8 mouse cellular contexts compared by ENCODE assay signal in genomic region chr2:109891471-109891870, GRCm38 (mm10). TPM values are rescaled to one million over a fixed set of nuclear protein-coding genes. Genes with fewer than 3 reads are reported as not detected.
A peak's percentile ranks its signal among the peaks of the same experiment; 100 is the strongest.
DNase-seq lines count a peak whose midpoint lies in the region; ATAC-seq and TF ChIP-seq lines count a peak whose summit lies in the region.

No protein-coding gene starts in this region.

- H3K9ac ChIP-seq in CH12.LX (ENCODE audit: insufficient read depth, low read depth), result peak overlapping the region; percentile 97
- peak overlapping the region; percentile 91 for H3K9ac ChIP-seq in forebrain, embryonic 12.5 days
- peak overlapping the region; percentile 94 for H3K9ac ChIP-seq in liver, embryonic 16.5 days (ENCODE audit: low read depth, low read length)

- dilution Hi-C loops in CH12.LX (cut with MboI; ENCODE audit: extremely low pct_ligation_motif_present, extremely low pct_unique_long_range_greater_than_20kb, low sequenced_read_pairs), result no loop called here

- WGBS in forebrain, embryonic 12.5 days, result 21% methylated on average over 4 of the region's 4 CpGs
- 27% methylated on average over 4 of the region's 4 CpGs for WGBS in liver, embryonic 16.5 days (ENCODE audit: insufficient replicate concordance)

- peaks cover 0 to 19% of the 10 kb centered on the region in 2 experiments; a peak in 2 of 4 replicates for H3K4me1 ChIP-seq in CH12.LX (ENCODE audit: control insufficient read depth in 1 of 2, insufficient read depth in 2 of 2)
- H3K4me1 ChIP-seq in forebrain, embryonic 12.5 days, result peaks cover 14% of the 10 kb centered on the region
- H3K4me1 ChIP-seq in liver, embryonic 16.5 days (ENCODE audit: control insufficient read depth, low read depth, low read length), result peaks cover 13% of the 10 kb centered on the region

- no peak for ATAC-seq in forebrain, embryonic 12.5 days (ENCODE audit: low FRiP score)
- no peak for ATAC-seq in liver, embryonic 16.5 days (ENCODE audit: low read depth)

- peaks cover 32% of the 10 kb centered on the region for H3K79me2 ChIP-seq in CH12.LX (replicated peaks; ENCODE audit: control insufficient read depth, extremely low read depth, insufficient read depth, poor library complexity, severe bottlenecking)

- H3K36me3 ChIP-seq in CH12.LX (replicated peaks in 1 of 2; ENCODE audit: control insufficient read depth in 1 of 2, insufficient read depth in 1 of 2, low read length in 1 of 2), result peaks cover 19 to 27% of the 10 kb centered on the region in 2 experiments
- H3K36me3 ChIP-seq in forebrain, embryonic 12.5 days (replicated peaks), result peaks cover 24% of the 10 kb centered on the region
- peaks cover 21% of the 10 kb centered on the region for H3K36me3 ChIP-seq in liver, embryonic 16.5 days (ENCODE audit: control insufficient read depth, insufficient read depth)

- H3K4me2 ChIP-seq in CH12.LX (ENCODE audit: insufficient read depth, low read depth, poor library complexity, severe bottlenecking), result peak overlapping the region; percentile 99
- H3K4me2 ChIP-seq in forebrain, embryonic 12.5 days, result peak overlapping the region; percentile 74
- H3K4me2 ChIP-seq in liver, embryonic 16.5 days (ENCODE audit: low read depth, low read length), result peak overlapping the region; percentile 61

- no peak for DNase-seq in gastrocnemius, adult 2 months
- no peak for DNase-seq in gastrocnemius, postnatal 14 days
- no peak for DNase-seq in CH12.LX (ENCODE audit: extremely low read depth)
- no peak for DNase-seq in thymus, postnatal 0 days (ENCODE audit: low spot score)
- no peak for DNase-seq in thymus, adult 18-20 months
- DNase-seq in c-Kit-positive CD71-positive TER-119-positive erythroid progenitor cells, embryonic 14.5 days (ENCODE audit: low spot score), result no peak

- H3K27me3 ChIP-seq in CH12.LX (replicated peaks), result no peaks in the 10 kb centered on the region
- H3K27me3 ChIP-seq in forebrain, embryonic 12.5 days, result no peaks in the 10 kb centered on the region
- no peaks in the 10 kb centered on the region for H3K27me3 ChIP-seq in liver, embryonic 16.5 days (ENCODE audit: control insufficient read depth, insufficient read depth, low read depth, low read length)

- no peak for TF ChIP-seq CTCF in gastrocnemius, adult 2 months (IDR thresholded peaks at IDR 0.05)
- no peak for TF ChIP-seq CTCF in CH12.LX (conservative IDR thresholded peaks at IDR 0.05 in 1 of 2, IDR thresholded peaks at IDR 0.05 in 1 of 2; ENCODE audit: low read depth in 2 of 2, low read length in 2 of 2)

- no peaks in the 10 kb centered on the region for H3K9me3 ChIP-seq in CH12.LX (replicated peaks; ENCODE audit: low read length)
- H3K9me3 ChIP-seq in forebrain, embryonic 12.5 days, result no peaks in the 10 kb centered on the region
- no peaks in the 10 kb centered on the region for H3K9me3 ChIP-seq in liver, embryonic 16.5 days (replicated peaks; ENCODE audit: control insufficient read depth, low read length)

- no peak for TF ChIP-seq EP300 in CH12.LX (IDR thresholded peaks at IDR 0.05; ENCODE audit: low read length)

- in situ Hi-C loops in CH12.LX (cut with MboI; ENCODE audit: low pct_ligation_motif_present, low pct_unique_long_range_greater_than_20kb, low sequenced_read_pairs), result no loop called here

- TF ChIP-seq POLR2A in CH12.LX (IDR thresholded peaks at IDR 0.05; ENCODE audit: low read depth, low read length), result no peak

- peak overlapping the region; percentile 98 for H3K4me3 ChIP-seq in gastrocnemius, adult 2 months
- peak overlapping the region; percentile 92 to 100 (median 98) for H3K4me3 ChIP-seq in CH12.LX (replicated peaks in 1 of 3; ENCODE audit: low read depth in 2 of 3, low read length in 2 of 3, poor library complexity in 1 of 3)
- peak overlapping the region; percentile 91 for H3K4me3 ChIP-seq in forebrain, embryonic 12.5 days (replicated peaks)
- peak overlapping the region; percentile 93 for H3K4me3 ChIP-seq in liver, embryonic 16.5 days (ENCODE audit: low read depth, low read length)

- no peak for TF ChIP-seq RAD21 in CH12.LX (IDR thresholded peaks at IDR 0.05; ENCODE audit: low read depth, low read length)

- intact Hi-C loops in gastrocnemius, adult 2 months (cut with DNase I), result no loop called here
- intact Hi-C loops in gastrocnemius, postnatal 14 days (cut with DNase I; ENCODE audit: low total_unique reads), result no loop called here

- peak overlapping the region; percentile 97 for H3K27ac ChIP-seq in gastrocnemius, adult 2 months
- H3K27ac ChIP-seq in CH12.LX (ENCODE audit: insufficient read depth, low read depth), result no peak overlapping the region
- peak overlapping the region; percentile 88; the same call in 1 of the 2 replicates for H3K27ac ChIP-seq in forebrain, embryonic 12.5 days
- peak overlapping the region; percentile 80 for H3K27ac ChIP-seq in liver, embryonic 16.5 days (ENCODE audit: low read length)

TF ChIP-seq in CH12.LX, 34 proteins besides CTCF, POLR2A, EP300 and RAD21:
- no peak for TF ChIP-seq TCF12 (IDR thresholded peaks at IDR 0.05; ENCODE audit: low read depth, low read length)
- TF ChIP-seq MXI1 (IDR thresholded peaks at IDR 0.05; ENCODE audit: low read depth, low read length), result no peak
- no peak for TF ChIP-seq JUND (conservative IDR thresholded peaks at IDR 0.05; ENCODE audit: low read depth, low read length)
- TF ChIP-seq PAX5 (IDR thresholded peaks at IDR 0.05; ENCODE audit: low read length), result no peak
- TF ChIP-seq SIN3A (IDR thresholded peaks at IDR 0.05; ENCODE audit: low read length), result no peak
- no peak for TF ChIP-seq MYC (IDR thresholded peaks at IDR 0.05; ENCODE audit: low read depth, low read length)
- TF ChIP-seq ZC3H11A (IDR thresholded peaks at IDR 0.05; ENCODE audit: low read depth, low read length), result no peak
- TF ChIP-seq ZMIZ1 (IDR thresholded peaks at IDR 0.05; ENCODE audit: low read depth, low read length), result no peak
- TF ChIP-seq BHLHE40 (IDR thresholded peaks at IDR 0.05; ENCODE audit: low read depth, low read length), result no peak
- no peak for TF ChIP-seq NRF1 (IDR thresholded peaks at IDR 0.05; ENCODE audit: low read depth, low read length)
- TF ChIP-seq SMC3 (IDR thresholded peaks at IDR 0.05; ENCODE audit: low read depth, low read length), result no peak
- TF ChIP-seq CHD1 (IDR thresholded peaks at IDR 0.05; ENCODE audit: low read depth, low read length), result no peak
- TF ChIP-seq ZNF384 (IDR thresholded peaks at IDR 0.05; ENCODE audit: low read depth, low read length), result no peak
- no peak for TF ChIP-seq MEF2A (IDR thresholded peaks at IDR 0.05; ENCODE audit: borderline replicate concordance, low read depth, low read length)
- TF ChIP-seq TBP (conservative IDR thresholded peaks at IDR 0.05; ENCODE audit: low read depth, low read length), result no peak
- no peak for TF ChIP-seq KAT2A (IDR thresholded peaks at IDR 0.05; ENCODE audit: insufficient replicate concordance, low read length)

RNA-seq across cellular contexts. Expression of gene Lin7c, which starts 0.8 kb away (rescaled TPM):
- total RNA-seq in gastrocnemius, adult 2 months (2021), result 10 to 100 TPM; 27.5 to 32.9 TPM
- total RNA-seq in gastrocnemius, postnatal 14 days (2021), result 10 to 100 TPM; 21.3 to 22.7 TPM
- total RNA-seq in CH12.LX (2012; rRNA removed) (29.7 and 33.3 TPM in 2 replicates), CH12.LX (2014; rRNA removed) (75.0 and 86.6 TPM in 2 replicates)
- 52.3 and 60.1 TPM in 2 replicates for polyA plus RNA-seq in CH12.LX (2012; ENCODE audit: insufficient read length, low read depth)
- polyA plus RNA-seq in forebrain, embryonic 12.5 days (2016; fragmentation: Nextera tagmentation; extraction: Ambion mirVana), result 152 and 163 TPM in 2 replicates
- 18.0 and 20.7 TPM in 2 replicates for polyA plus RNA-seq in liver, embryonic 16.5 days (2015; fragmentation: Nextera tagmentation; extraction: Ambion mirVana)
- 58.6 and 62.7 TPM in 2 replicates for polyA plus RNA-seq in thymus, postnatal 0 days (2015; fragmentation: Nextera tagmentation; extraction: Ambion mirVana)

RNA-seq across cellular contexts. Expression of gene Lgr4, which starts 26.0 kb away (rescaled TPM):
- total RNA-seq in gastrocnemius, adult 2 months (2021), result 10 to 100 TPM; 28.9 to 30.4 TPM
- 10 to 100 TPM; 17.3 to 18.8 TPM for total RNA-seq in gastrocnemius, postnatal 14 days (2021)
- total RNA-seq in CH12.LX (2012; rRNA removed) (5.0 and 6.1 TPM in 2 replicates), CH12.LX (2014; rRNA removed) (10.0 and 11.4 TPM in 2 replicates)
- 5.3 and 6.9 TPM in 2 replicates for polyA plus RNA-seq in CH12.LX (2012; ENCODE audit: insufficient read length, low read depth)
- polyA plus RNA-seq in forebrain, embryonic 12.5 days (2016; fragmentation: Nextera tagmentation; extraction: Ambion mirVana), result 7.8 and 8.7 TPM in 2 replicates
- 2.9 and 3.5 TPM in 2 replicates for polyA plus RNA-seq in liver, embryonic 16.5 days (2015; fragmentation: Nextera tagmentation; extraction: Ambion mirVana)
- polyA plus RNA-seq in thymus, postnatal 0 days (2015; fragmentation: Nextera tagmentation; extraction: Ambion mirVana), result 4.3 and 5.1 TPM in 2 replicates
